Mouse (Mus musculus) megakaryocyte, embryonic 14.5 days (primary cell): ENCODE measurements around the gene Ubr4.

Experiments
- FLI1 ChIP-seq: IDR thresholded peaks from 2 replicates; pipeline ENCODE4 v1.6.1; 2012; ENCODE audit warnings: low read length, inconsistent platforms, mixed read lengths
- GATA1 ChIP-seq: IDR thresholded peaks from 3 replicates; pipeline ENCODE4 v1.6.1; 2012; ENCODE audit warnings: mixed read lengths, low read length, inconsistent platforms, borderline replicate concordance

GRCm38 (mm10) chr4:139521926-139522325, 169.5 kb downstream of the Ubr4 start:
- TF ChIP-seq GATA1 (no peak), FLI1 (no peak)
